Mouse (Mus musculus): ENCODE measurements at regions not wholly inside any gene's neighbourhood (a gene's known extent, or its start where the extent isn't known, plus 50 kb on each side); places are given as distances from the start of the nearest gene placed in this dataset.
"Not testable (repeated sequence)": the region's sequence is repeated elsewhere in the genome, so short reads cannot be mapped to it uniquely, and the experiment has no call there.

DNA sequence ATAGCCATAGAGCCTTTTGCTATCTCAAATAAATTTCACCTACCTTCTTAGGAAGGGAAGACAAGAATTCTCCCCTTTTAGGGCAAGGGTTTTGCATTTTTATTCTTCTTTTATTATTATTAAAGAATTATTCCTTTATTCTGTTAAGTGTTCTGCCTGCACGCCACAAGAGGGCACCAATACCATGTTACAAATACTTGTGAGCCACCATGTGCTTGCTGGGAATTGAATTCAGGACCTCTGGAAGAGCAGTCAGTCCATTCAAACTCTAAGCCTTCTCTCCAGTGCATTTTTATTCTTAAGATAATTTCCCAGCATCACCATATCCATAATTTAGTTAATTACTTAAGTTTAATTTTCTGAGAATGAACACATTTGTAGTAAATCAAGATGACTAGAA lies 135.9 kb downstream of the Ptchd3 start:
- not testable (repeated sequence) for ATAC-seq (ENCODE audit: insufficient read depth)

More for the DNA sequence above, 135.9 kb downstream of the Ptchd3 start:
- DNase-seq: peak; percentile 40
- H3K27me3 ChIP-seq (ENCODE audit: insufficient read depth, low read length); H3K4me2 ChIP-seq; H3K4me3 ChIP-seq (ENCODE audit: low read depth, low read length); H3K9ac ChIP-seq; H3K9me3 ChIP-seq (ENCODE audit: low read depth, low read length); H3K36me3 ChIP-seq (ENCODE audit: insufficient read depth); H3K4me1 ChIP-seq (ENCODE audit: insufficient read depth); H3K27ac ChIP-seq (ENCODE audit: low read depth): not testable (repeated sequence)
- peak; percentile 44 for TF ChIP-seq CTCF (IDR thresholded peaks at IDR 0.05; ENCODE audit: low read depth)
- 3% methylated on average over 1 of the region's 1 CpGs for WGBS
